Mouse (Mus musculus): ENCODE data around the gene D5Ertd579e.

D5Ertd579e gene

GRCm38 (mm10) chr5:36720219-36720618 lies 24.4 kb upstream of the D5Ertd579e start:
- no peak for DNase-seq (ENCODE audit: low spot score)

GRCm38 (mm10) chr5:36719601-36720000 lies 23.8 kb upstream of the D5Ertd579e start:
- DNase-seq (ENCODE audit: low spot score) = no peak

GRCm38 (mm10) chr5:36719135-36719534 lies 23.3 kb upstream of the D5Ertd579e start:
- DNase-seq (ENCODE audit: low spot score) = no peak

- no peak for DNase-seq (ENCODE audit: low spot score)
Observed at GRCm38 (mm10) chr5:36717889-36718288, 22.1 kb upstream of the D5Ertd579e start.

- DNase-seq (ENCODE audit: low spot score) = no peak
Observed at GRCm38 (mm10) chr5:36716816-36717215, 21.0 kb upstream of the D5Ertd579e start.

GRCm38 (mm10) chr5:36714832-36715231 lies 19.0 kb upstream of the D5Ertd579e start:
- DNase-seq (ENCODE audit: low spot score) = no peak

- DNase-seq (ENCODE audit: low spot score) = no peak
Observed at GRCm38 (mm10) chr5:36713693-36714092, 17.9 kb upstream of the D5Ertd579e start.

GRCm38 (mm10) chr5:36712553-36713534 lies 17.0 kb upstream of the D5Ertd579e start:
- peak; percentile 81 for DNase-seq (ENCODE audit: low spot score)

- DNase-seq (ENCODE audit: low spot score) = no peak
Observed at GRCm38 (mm10) chr5:36711863-36712262, 16.0 kb upstream of the D5Ertd579e start.

GRCm38 (mm10) chr5:36705792-36706191 lies 10.0 kb upstream of the D5Ertd579e start:
- DNase-seq (ENCODE audit: low spot score) = no peak

- DNase-seq (ENCODE audit: low spot score) = no peak
Observed at GRCm38 (mm10) chr5:36705390-36705789, 9.6 kb upstream of the D5Ertd579e start.

GRCm38 (mm10) chr5:36704684-36705083 lies 8.9 kb upstream of the D5Ertd579e start:
- no peak for DNase-seq (ENCODE audit: low spot score)

GRCm38 (mm10) chr5:36700939-36701620 lies 5.3 kb upstream of the D5Ertd579e start:
- no peak for DNase-seq (ENCODE audit: low spot score)

- DNase-seq (ENCODE audit: low spot score) = no peak
Observed at GRCm38 (mm10) chr5:36698689-36699088, 2.9 kb upstream of the D5Ertd579e start.

GRCm38 (mm10) chr5:36698067-36698670 lies 2.3 kb upstream of the D5Ertd579e start:
- no peak for DNase-seq (ENCODE audit: low spot score)

- no peak for DNase-seq (ENCODE audit: low spot score)
Observed at GRCm38 (mm10) chr5:36696504-36697300, 878 bp upstream of the D5Ertd579e start.

- peak; percentile 35 for DNase-seq (ENCODE audit: low spot score)
Observed at GRCm38 (mm10) chr5:36695005-36695404, 819 bp downstream of the D5Ertd579e start.

- no peak for DNase-seq (ENCODE audit: low spot score)
Observed at GRCm38 (mm10) chr5:36693651-36694050, 2.2 kb downstream of the D5Ertd579e start.

- peak; percentile 74 for DNase-seq (ENCODE audit: low spot score)
Observed at GRCm38 (mm10) chr5:36691423-36691822, 4.4 kb downstream of the D5Ertd579e start.

- peak; percentile 76 for DNase-seq (ENCODE audit: low spot score)
Observed at GRCm38 (mm10) chr5:36685170-36685569, 10.7 kb downstream of the D5Ertd579e start.

- no peak for DNase-seq (ENCODE audit: low spot score)
Observed at GRCm38 (mm10) chr5:36683586-36683985, 12.2 kb downstream of the D5Ertd579e start.

- no peak for DNase-seq (ENCODE audit: low spot score)
Observed at GRCm38 (mm10) chr5:36681219-36681618, 14.6 kb downstream of the D5Ertd579e start.
